Mouse (Mus musculus): ENCODE measurements around the gene Scly.

The Scly gene

DNA sequence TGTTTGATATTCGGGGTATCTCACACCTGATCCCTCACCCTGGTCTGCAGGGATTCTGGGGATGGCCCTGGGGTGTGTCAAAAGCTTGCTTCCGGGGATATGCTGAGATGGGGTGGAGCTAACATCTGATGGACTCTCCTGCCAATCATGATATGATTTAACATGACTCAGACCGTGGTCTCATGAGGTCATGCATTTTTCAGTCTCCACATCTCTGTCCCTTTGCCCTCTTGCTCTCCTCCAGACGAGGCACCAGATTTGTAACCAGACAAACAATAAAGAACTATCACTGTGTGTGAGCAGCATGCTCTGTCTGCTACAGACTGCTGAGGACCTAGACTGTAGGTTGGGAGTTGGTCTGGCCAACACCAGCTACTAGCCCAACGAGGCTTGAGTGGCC lies 64.0 kb downstream of the Scly start:
- DNase-seq (ENCODE audit: low spot score): no peak

- DNase-seq (ENCODE audit: low spot score): no peak
These were observed 66.9 kb downstream of the Scly start for GRCm38 (mm10) chr1:91364822-91365644.

DNA sequence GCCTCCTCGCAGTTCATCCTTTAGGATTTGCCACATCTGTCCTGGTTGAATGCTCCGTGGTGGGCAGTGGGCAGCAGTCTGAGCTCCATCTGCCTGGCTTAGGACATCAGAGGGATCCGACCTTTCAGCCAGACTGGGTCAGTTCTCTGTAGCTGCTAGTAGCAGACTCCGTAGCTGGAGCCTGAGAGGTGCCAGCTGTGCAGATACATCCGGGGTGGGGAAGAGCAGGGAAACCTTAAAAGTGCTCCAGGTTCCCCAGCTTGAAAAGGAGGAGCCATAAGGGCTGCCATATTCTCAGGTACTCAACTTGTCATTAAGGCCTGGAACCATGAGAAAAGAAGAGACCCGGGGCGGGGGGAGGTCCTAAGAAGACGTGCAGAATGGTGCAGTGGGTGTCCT lies 67.7 kb downstream of the Scly start:
- no peak for DNase-seq (ENCODE audit: low spot score)

GRCm38 (mm10) chr1:91366215-91367108 lies 68.3 kb downstream of the Scly start, which contains the start of gene Erfe:
Gene Erfe, plus strand, starts transcription at chr1:91366430.
- peak; percentile 64 for DNase-seq (ENCODE audit: low spot score)

DNA sequence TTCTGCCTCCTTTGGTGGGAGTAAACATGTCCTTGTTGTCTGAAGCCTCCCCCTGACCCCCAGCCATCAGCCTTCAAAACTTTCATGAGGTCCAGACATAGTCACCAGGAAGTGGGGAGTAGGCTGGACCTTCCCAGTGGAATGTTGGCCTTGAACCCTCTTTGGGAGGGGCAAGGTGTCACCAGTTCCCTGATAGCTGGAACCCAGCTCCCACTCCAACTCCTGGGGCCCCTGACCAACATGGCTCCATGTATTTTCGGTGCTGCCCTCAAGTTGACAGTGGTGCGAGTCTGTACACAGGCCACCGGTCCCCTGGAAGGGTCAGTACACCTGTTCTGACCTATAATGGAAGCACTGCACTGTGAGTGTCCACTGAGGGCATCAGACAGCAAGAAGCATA lies 69.2 kb downstream of the Scly start:
- DNase-seq (ENCODE audit: low spot score): no peak

DNA sequence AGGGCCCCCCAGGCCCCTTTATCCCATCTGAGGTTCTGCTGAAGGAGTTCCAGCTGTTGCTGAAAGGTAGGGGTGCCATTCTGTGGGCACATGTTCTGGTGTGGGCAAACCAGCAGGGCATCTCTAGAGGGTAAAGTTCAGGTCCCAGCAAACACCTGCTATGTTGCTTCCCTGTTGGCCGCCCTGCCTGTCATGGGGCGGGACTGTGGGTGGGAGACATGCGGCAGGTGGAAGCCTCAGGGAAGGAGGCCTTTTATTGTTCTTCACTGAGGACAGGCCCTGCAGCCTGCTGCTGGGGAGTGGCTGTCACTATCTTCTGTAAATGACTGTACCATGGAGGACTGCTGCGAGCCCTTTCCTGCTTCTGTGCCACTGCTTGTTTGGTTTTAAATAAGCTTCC lies 71.3 kb downstream of the Scly start:
- DNase-seq (ENCODE audit: low spot score): no peak

- DNase-seq (ENCODE audit: low spot score): no peak
These were observed 71.9 kb downstream of the Scly start for GRCm38 (mm10) chr1:91370055-91370454.
